Mouse (Mus musculus) spleen, postnatal 14 days (tissue): ENCODE measurements at regions not wholly inside any gene's neighbourhood (a gene's known extent, or its start where the extent isn't known, plus 50 kb on each side); places are given as distances from the start of the nearest gene placed in this dataset.

ENCODE experiments used
- DNase-seq, 2 experiments: peaks; one replicate each; pipeline ENCODE4 v3.0.0; 2021 to 2022; ENCODE audit warnings: low spot score in 2 of 2

GRCm38 (mm10) chr15:88370366-88370765 is 229.7 kb upstream of the Zdhhc25 start:
- no peak for DNase-seq

GRCm38 (mm10) chr15:88372039-88372438 is 228.1 kb upstream of the Zdhhc25 start:
- DNase-seq: no peak

- no peak for DNase-seq
Observed at GRCm38 (mm10) chr15:88373923-88374322, 226.2 kb upstream of the Zdhhc25 start.

GRCm38 (mm10) chr15:88379342-88379741 is 220.8 kb upstream of the Zdhhc25 start:
- no peak for DNase-seq

- no peak for DNase-seq
Observed at GRCm38 (mm10) chr15:88379951-88380623, 220.0 kb upstream of the Zdhhc25 start.

- no peak for DNase-seq
Observed at GRCm38 (mm10) chr15:88381419-88381818, 218.7 kb upstream of the Zdhhc25 start.

GRCm38 (mm10) chr15:88385943-88386342 is 214.2 kb upstream of the Zdhhc25 start:
- DNase-seq: no peak

- no peak for DNase-seq
Observed at GRCm38 (mm10) chr15:88386711-88387110, 213.4 kb upstream of the Zdhhc25 start.

GRCm38 (mm10) chr15:88391822-88392221 is 208.3 kb upstream of the Zdhhc25 start:
- no peak for DNase-seq

- DNase-seq: no peak
Observed at GRCm38 (mm10) chr15:88399064-88399463, 201.0 kb upstream of the Zdhhc25 start.

GRCm38 (mm10) chr15:88399989-88400388 is 200.1 kb upstream of the Zdhhc25 start:
- no peak for DNase-seq

- no peak for DNase-seq
Observed at GRCm38 (mm10) chr15:88400787-88401186, 199.3 kb upstream of the Zdhhc25 start.

- no peak for DNase-seq
Observed at GRCm38 (mm10) chr15:88408461-88409379, 191.4 kb upstream of the Zdhhc25 start.

GRCm38 (mm10) chr15:88414206-88414605 is 185.9 kb upstream of the Zdhhc25 start:
- DNase-seq: no peak

- no peak for DNase-seq
Observed at GRCm38 (mm10) chr15:88418881-88419280, 181.2 kb upstream of the Zdhhc25 start.

GRCm38 (mm10) chr15:88428441-88428840 is 171.7 kb upstream of the Zdhhc25 start:
- DNase-seq: no peak

GRCm38 (mm10) chr15:88430941-88431340 is 169.2 kb upstream of the Zdhhc25 start:
- DNase-seq: no peak

GRCm38 (mm10) chr15:88448272-88448671 is 151.8 kb upstream of the Zdhhc25 start:
- no peak for DNase-seq

- no peak for DNase-seq
Observed at GRCm38 (mm10) chr15:88451241-88451640, 148.9 kb upstream of the Zdhhc25 start.

- no peak for DNase-seq
Observed at GRCm38 (mm10) chr15:88468107-88468506, 132.0 kb upstream of the Zdhhc25 start.

- DNase-seq: no peak
Observed at GRCm38 (mm10) chr15:88468810-88469209, 131.3 kb upstream of the Zdhhc25 start.

- no peak for DNase-seq
Observed at GRCm38 (mm10) chr15:88469508-88470455, 130.3 kb upstream of the Zdhhc25 start.
